Mouse (Mus musculus) spleen, postnatal 4 days (tissue): ENCODE data around the gene Rps27.
"Not testable (repeated sequence)": the region's sequence is repeated elsewhere in the genome, so short reads cannot be mapped to it uniquely, and the experiment has no call there.

Experiments
- DNase-seq, 2 experiments: peaks; one replicate each; pipeline ENCODE4 v3.0.0; 2022; ENCODE audit warnings: low spot score in 2 of 2

The Rps27 gene

DNA sequence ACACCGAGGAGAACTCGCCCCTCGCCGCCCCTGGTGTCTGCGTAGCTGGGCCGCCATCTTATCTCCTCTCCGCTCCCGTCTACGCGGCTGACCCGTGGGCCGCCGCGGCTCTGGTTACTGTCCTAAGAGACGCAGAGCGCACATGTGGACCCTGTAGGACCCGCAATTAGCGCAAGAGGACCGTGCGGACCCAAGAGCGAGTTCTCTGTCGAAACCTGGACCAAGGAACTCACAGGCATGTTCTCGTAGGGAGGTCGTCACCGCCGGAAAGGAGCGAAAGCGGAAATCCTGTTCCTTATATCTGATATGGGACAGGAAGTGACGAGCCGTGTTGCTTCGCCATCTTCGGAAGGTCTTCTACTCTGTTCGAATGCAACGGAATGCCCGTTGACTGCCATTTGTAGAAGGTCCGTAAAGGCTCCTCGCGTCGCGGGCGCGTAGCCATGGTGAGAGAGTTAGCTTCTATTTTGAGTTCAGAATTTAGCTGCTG lies at the start of gene Rps27, which contains the start of gene Rab13:
Rps27 (minus strand) TSS at position 275 of the 490 bp plus-strand sequence.
Rab13 (plus strand) TSS at position 319 of the 490 bp plus-strand sequence.
- DNase-seq = peak; percentile 83 to 90

- no peak for DNase-seq
Measured at GRCm38 (mm10) chr3:90258521-90258920, 45.1 kb upstream of the Rps27 start.

- DNase-seq = no peak
Measured at GRCm38 (mm10) chr3:90256731-90257530, 43.5 kb upstream of the Rps27 start.

DNA sequence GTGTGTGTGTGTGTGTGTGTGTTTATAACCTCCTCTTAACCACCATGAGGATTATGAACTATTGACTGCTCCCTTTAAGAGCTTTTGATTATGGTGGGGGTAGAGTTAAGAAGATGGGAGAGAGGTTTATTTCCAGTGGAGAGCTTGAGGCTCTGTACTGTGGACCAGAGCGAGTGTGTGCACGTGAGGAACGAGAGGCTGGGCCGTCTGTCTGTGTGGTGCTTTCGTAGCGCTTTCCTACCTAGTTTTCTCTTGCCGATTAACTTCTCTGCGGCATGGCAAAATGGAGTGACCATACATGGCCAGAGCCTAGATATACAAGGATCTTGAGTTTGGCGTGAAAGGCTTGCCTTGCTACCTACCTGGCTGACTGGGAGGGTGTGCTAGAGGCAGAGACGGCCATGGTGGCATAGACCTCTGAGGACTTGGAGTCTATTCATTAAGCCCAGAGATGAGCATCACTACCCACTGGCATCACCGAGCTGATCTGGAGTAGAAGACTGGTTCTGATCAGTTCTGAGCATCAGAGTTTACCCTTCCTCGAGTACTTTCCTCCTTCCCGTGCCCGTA lies 42.4 kb upstream of the Rps27 start:
- DNase-seq = no peak

DNA sequence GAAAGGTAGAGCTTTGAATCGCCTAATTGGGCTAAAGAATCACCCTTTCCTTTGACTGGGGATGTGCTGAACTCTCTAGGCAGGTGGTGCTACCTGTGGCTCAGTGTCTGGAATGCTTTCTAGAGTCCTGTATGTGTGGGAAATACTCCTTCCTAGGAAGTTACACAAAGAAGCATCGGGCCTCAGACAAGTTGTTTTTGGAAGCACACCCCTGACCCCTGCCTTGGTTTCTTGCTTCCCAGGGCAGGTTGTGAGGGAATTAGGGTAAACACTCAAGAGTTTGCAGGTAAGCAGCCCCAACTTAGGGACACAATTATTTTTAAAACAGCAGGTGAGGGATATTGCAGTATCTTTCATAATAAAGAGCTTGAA lies 41.7 kb upstream of the Rps27 start:
- no peak for DNase-seq

DNA sequence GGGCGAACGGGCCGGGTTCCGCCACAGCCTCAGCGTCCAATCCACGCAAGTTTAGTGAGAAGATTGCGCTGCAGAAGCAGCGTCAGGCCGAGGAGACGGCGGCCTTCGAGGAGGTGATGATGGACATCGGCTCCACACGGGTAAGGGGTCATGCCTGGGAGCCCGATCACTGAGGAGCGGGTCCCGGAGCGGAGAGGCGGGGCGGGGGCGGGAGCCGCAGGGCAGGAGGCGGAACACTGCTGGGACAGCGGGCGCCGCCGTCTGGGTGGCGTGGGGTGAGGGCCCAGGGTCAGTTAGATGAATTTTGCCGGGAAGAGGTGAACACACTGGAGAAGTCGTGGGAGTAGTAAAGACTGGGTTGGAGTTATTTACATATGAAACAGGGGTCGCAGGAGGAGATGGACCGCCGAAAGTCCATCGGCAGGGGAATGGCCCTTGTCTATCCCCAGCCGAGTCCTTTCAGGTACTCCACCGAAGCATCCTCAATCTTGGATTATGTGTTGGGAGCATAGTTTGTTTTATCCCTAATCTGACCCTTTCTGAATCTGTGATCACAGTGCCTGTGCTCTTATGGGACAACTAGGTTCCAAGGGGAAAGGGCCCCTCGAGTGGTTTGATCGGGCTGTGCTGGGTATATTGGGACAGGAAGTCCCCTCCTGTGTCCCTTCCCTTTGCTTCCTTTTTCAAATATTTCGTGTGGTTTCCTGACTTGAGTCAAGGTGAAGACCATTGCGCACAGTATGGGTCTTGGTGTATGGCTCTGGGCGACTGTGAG lies 41.2 kb upstream of the Rps27 start:
- DNase-seq = no peak

DNA sequence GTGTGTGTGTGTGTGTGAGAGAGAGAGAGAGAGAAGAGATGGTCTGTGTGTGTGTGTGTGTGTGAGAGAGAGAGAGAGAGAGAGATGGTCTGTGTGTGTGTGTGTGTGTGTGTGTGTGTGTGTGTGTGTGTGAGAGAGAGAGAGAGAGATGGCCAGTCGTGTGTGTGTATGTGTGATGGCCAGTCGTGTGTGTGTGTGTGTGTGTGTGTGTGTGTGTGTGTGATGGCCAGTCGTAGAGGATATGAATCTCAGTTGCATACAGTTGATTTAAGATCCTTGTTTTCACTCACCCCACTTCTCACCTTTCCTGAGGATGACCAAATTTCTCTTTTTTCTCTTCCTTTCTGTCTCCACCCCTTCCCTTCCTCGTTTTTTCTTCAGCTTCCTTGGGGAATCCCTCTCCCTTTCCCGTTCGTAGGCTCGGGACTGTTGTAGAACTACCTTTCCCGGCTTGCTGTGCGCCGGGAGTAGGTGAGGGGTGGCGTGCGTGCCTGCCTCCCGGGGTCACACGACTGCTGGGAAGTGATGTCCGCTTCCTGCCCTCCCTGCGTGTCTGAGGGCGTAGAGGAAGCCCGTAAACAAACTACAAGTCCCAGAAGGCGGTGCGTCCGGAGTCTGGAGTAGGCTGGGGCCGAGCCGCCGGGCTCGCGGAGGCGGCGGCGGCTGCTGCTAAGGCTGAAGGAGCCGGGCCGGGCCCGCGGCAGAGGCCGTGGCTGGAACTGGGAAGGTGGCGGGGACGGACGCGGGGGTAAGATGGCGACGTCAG lies 40.4 kb upstream of the Rps27 start, which contains the start of gene Crtc2:
Crtc2 (plus strand) TSS at position 511 of the 766 bp plus-strand sequence.
- DNase-seq = peak; percentile 92 to 94

GRCm38 (mm10) chr3:90253174-90253573 lies 39.7 kb upstream of the Rps27 start:
- not testable (repeated sequence) for DNase-seq

DNA sequence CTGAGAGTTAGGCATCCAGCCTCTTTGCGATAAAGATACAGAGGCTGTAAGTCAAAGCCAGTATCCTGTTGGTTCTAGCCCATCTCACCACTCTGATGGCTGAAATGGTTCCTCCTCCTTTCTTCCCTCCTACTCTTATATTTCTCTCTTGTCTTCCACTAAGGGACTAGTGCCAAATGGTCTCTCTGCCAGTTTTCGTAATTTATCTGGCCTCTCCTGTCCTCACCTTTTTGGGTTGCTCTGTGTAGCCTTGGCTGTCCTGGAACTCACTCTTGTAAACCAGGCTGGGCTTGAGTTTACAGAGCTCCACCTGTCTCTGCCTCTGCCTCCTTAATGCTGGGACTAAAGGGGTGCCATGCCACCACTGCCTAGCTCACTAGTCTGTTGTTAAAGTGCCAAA lies 39.2 kb upstream of the Rps27 start:
- DNase-seq = not testable (repeated sequence)

- not testable (repeated sequence) for DNase-seq
Measured at GRCm38 (mm10) chr3:90251731-90252226, 38.3 kb upstream of the Rps27 start.

- DNase-seq = no peak
Measured at GRCm38 (mm10) chr3:90250791-90251190, 37.3 kb upstream of the Rps27 start.

- no peak for DNase-seq
Measured at GRCm38 (mm10) chr3:90248746-90249100, 35.3 kb upstream of the Rps27 start.

GRCm38 (mm10) chr3:90247960-90248745 lies 34.7 kb upstream of the Rps27 start, which contains the start of gene Slc39a1:
Gene Slc39a1 (plus strand): TSS chr3:90248172.
- DNase-seq = peak; percentile 84 to 90

- DNase-seq = no peak
Measured at GRCm38 (mm10) chr3:90247630-90247959, 34.1 kb upstream of the Rps27 start.

DNA sequence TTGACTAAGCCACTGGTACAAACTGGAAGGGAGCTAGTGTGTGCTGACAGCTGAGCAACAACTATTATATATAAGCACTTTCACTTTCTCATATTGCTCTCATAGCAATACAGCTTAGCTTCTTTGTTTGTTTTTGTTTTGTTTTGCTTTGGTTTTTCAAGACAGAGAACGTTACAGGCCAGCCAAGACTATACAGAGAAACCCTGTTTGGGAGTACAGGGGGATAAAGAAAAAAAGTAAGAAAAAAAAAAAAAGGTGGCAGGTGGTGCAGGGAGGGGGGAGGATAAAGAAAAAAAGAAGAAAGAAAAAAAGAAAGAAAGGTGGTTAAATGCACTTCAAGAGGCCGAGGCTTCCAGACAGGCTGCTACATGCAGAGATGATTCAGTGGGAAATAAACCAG lies 32.0 kb upstream of the Rps27 start:
- no peak for DNase-seq

GRCm38 (mm10) chr3:90242984-90243775 lies 29.7 kb upstream of the Rps27 start, which contains the start of gene Creb3l4:
Gene Creb3l4 (minus strand): TSS chr3:90243512.
- DNase-seq = no peak

GRCm38 (mm10) chr3:90241669-90242358 lies 28.4 kb upstream of the Rps27 start:
- DNase-seq = no peak

DNA sequence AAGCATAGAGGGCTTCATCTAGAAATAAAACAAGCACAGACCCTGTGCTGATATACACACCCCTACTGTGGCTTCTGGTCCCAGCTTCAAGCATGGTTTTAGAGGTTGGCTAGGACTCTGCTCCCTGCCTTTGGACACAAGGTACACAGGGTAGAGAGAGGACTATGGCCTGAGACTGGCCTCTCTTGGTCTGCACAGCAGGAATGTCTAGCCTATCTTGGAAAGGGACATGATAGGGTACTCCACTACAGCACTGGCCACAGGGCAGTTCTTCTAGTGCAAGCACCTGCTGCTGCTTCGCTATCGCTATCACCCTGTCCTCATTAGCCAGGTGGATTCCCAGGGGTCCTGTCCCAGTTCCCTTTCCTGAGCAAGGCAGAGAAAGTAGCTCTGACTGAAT lies 27.8 kb upstream of the Rps27 start:
- no peak for DNase-seq
